Mouse (Mus musculus): ENCODE data around the gene Zfp706. TPM values are rescaled to one million over a fixed set of nuclear protein-coding genes. Genes with fewer than 3 reads are reported as not detected.

The Zfp706 gene
- total RNA-seq, 1 experiment from 2014 or later, result 57.9 TPM

GRCm38 (mm10) chr15:36966940-36967339, 40.6 kb downstream of the Zfp706 start:
- peak; percentile 79 to 80 for ATAC-seq (replicated peaks in 1 of 2; ENCODE audit: insufficient read depth in 1 of 2, low FRiP score in 2 of 2, low TSS enrichment in 1 of 2, low read depth in 1 of 2, poor library complexity in 2 of 2, severe bottlenecking in 2 of 2)

GRCm38 (mm10) chr15:36966466-36966865, 41.1 kb downstream of the Zfp706 start:
- no peak for ATAC-seq (replicated peaks in 1 of 2; ENCODE audit: insufficient read depth in 1 of 2, low FRiP score in 2 of 2, low TSS enrichment in 1 of 2, low read depth in 1 of 2, poor library complexity in 2 of 2, severe bottlenecking in 2 of 2)

GRCm38 (mm10) chr15:36965743-36966142, 41.8 kb downstream of the Zfp706 start:
- ATAC-seq (replicated peaks in 1 of 2; ENCODE audit: insufficient read depth in 1 of 2, low FRiP score in 2 of 2, low TSS enrichment in 1 of 2, low read depth in 1 of 2, poor library complexity in 2 of 2, severe bottlenecking in 2 of 2), result peak; percentile 12 to 53; a peak in 1 of 4 replicates

- ATAC-seq (replicated peaks in 1 of 2; ENCODE audit: insufficient read depth in 1 of 2, low FRiP score in 2 of 2, low TSS enrichment in 1 of 2, low read depth in 1 of 2, poor library complexity in 2 of 2, severe bottlenecking in 2 of 2), result no peak
These were observed 44.6 kb downstream of the Zfp706 start for GRCm38 (mm10) chr15:36962931-36963330.

- no peak for ATAC-seq (replicated peaks in 1 of 2; ENCODE audit: insufficient read depth in 1 of 2, low FRiP score in 2 of 2, low TSS enrichment in 1 of 2, low read depth in 1 of 2, poor library complexity in 2 of 2, severe bottlenecking in 2 of 2)
These were observed 46.7 kb downstream of the Zfp706 start for GRCm38 (mm10) chr15:36960876-36961237.

- ATAC-seq (replicated peaks in 1 of 2; ENCODE audit: insufficient read depth in 1 of 2, low FRiP score in 2 of 2, low TSS enrichment in 1 of 2, low read depth in 1 of 2, poor library complexity in 2 of 2, severe bottlenecking in 2 of 2), result peak in 1 of 2 experiments; percentile 36; a peak in 2 of 4 replicates
These were observed 47.3 kb downstream of the Zfp706 start for GRCm38 (mm10) chr15:36960010-36960875.

GRCm38 (mm10) chr15:36956221-36956620, 51.4 kb downstream of the Zfp706 start:
- ATAC-seq (replicated peaks in 1 of 2; ENCODE audit: insufficient read depth in 1 of 2, low FRiP score in 2 of 2, low TSS enrichment in 1 of 2, low read depth in 1 of 2, poor library complexity in 2 of 2, severe bottlenecking in 2 of 2), result no peak

- ATAC-seq (replicated peaks in 1 of 2; ENCODE audit: insufficient read depth in 1 of 2, low FRiP score in 2 of 2, low TSS enrichment in 1 of 2, low read depth in 1 of 2, poor library complexity in 2 of 2, severe bottlenecking in 2 of 2), result no peak
These were observed 57.3 kb downstream of the Zfp706 start for GRCm38 (mm10) chr15:36950258-36950657.

GRCm38 (mm10) chr15:36948866-36949546, 58.6 kb downstream of the Zfp706 start:
- no peak for ATAC-seq (replicated peaks in 1 of 2; ENCODE audit: insufficient read depth in 1 of 2, low FRiP score in 2 of 2, low TSS enrichment in 1 of 2, low read depth in 1 of 2, poor library complexity in 2 of 2, severe bottlenecking in 2 of 2)

Data from hematopoietic stem cell, adult 5-6 weeks (primary cell).